Mouse (Mus musculus) hindbrain, embryonic 11.5 days (tissue): Measurements from ENCODE around the gene Nfasc. TPM values are rescaled to one million over a fixed set of nuclear protein-coding genes. Genes with fewer than 3 reads are reported as not detected.

Experiments
- ATAC-seq: fragments of 200-750 bp; cut with Nextera tagmentation; 2 replicates; pipeline ENCODE4 v1.8.0; 2017; ENCODE audit warnings: mild to moderate bottlenecking, moderate TSS enrichment, moderate library complexity; ENCODE audit not compliant: low FRiP score
- DNase-seq: peaks from one replicate; pipeline ENCODE4 v3.0.0-alpha.2; 2015; ENCODE audit warnings: low spot score
- H3K27ac ChIP-seq: fragments of 300-500 bp; sonication (generic); 2 replicates; pipeline ENCODE4 v1.5.1; 2014; ENCODE audit warnings: mild to moderate bottlenecking, low read depth, low read length
- H3K27me3 ChIP-seq: fragments of 300-500 bp; sonication (generic); 2 replicates; pipeline ENCODE4 v1.6.1; 2014; ENCODE audit warnings: mild to moderate bottlenecking, low read length, moderate library complexity, mixed read lengths; ENCODE audit not compliant: control insufficient read depth, insufficient read depth
- H3K36me3 ChIP-seq: fragments of 300-500 bp; sonication (generic); 2 replicates; pipeline ENCODE4 v1.6.1; 2014; ENCODE audit warnings: mild to moderate bottlenecking, low read length, moderate library complexity, mixed read lengths; ENCODE audit not compliant: control insufficient read depth, insufficient read depth
- H3K4me1 ChIP-seq: fragments of 300-500 bp; sonication (generic); replicated peaks from 2 replicates; pipeline ENCODE4 v1.6.1; 2014; ENCODE audit warnings: low read length, mixed read lengths; ENCODE audit not compliant: control insufficient read depth, insufficient read depth
- H3K4me2 ChIP-seq: fragments of 300-500 bp; sonication (generic); replicated peaks from 2 replicates; pipeline ENCODE4 v1.6.1; 2014; ENCODE audit warnings: mild to moderate bottlenecking, low read depth, low read length
- H3K4me3 ChIP-seq: fragments of 300-500 bp; sonication (generic); 2 replicates; pipeline ENCODE4 v1.5.1; 2014; ENCODE audit warnings: low read depth, low read length
- H3K9ac ChIP-seq: fragments of 300-500 bp; sonication (generic); 2 replicates; pipeline ENCODE4 v1.6.1; 2014; ENCODE audit warnings: low read depth, low read length
- H3K9me3 ChIP-seq: fragments of 300-500 bp; sonication (generic); 2 replicates; pipeline ENCODE4 v1.6.1; 2016; ENCODE audit warnings: low read length; ENCODE audit not compliant: control insufficient read depth
- WGBS: fragments of 180-500 bp; shearing (Covaris S2); extraction: QIAGEN DNeasy Blood & Tissue Kit; methylation state at CpG from one replicate; pipeline ENCODE4 v1.1.7; 2014; 5-methylcytosine and 5-hydroxymethylcytosine counted together
- polyA plus RNA-seq: library from polyadenylated mRNA; unstranded; fragments of >200 nt; fragmentation: Nextera tagmentation; extraction: Ambion mirVana; gene quantifications from 2 replicates; pipeline ENCODE4 v1.2.1, GENCODE M21; 2014

Nfasc gene
- polyA plus RNA-seq, 1 experiment from 2014 or later = 38.0 TPM

GRCm38 (mm10) chr1:132598024-132598423, 143.6 kb downstream of the Nfasc start:
- Histone ChIP-seq H3K4me2 (no peak overlapping the region), H3K27me3 (no peaks in the 10 kb centered on the region), H3K9ac (no peak overlapping the region), H3K4me1 (no peaks in the 10 kb centered on the region), H3K36me3 (no peaks in the 10 kb centered on the region), H3K9me3 (no peaks in the 10 kb centered on the region), H3K27ac (no peak overlapping the region), H3K4me3 (no peak overlapping the region)
- no peak for DNase-seq
- no peak for ATAC-seq
- 86% methylated on average over 5 of the region's 5 CpGs for WGBS

GRCm38 (mm10) chr1:132595741-132596140, 145.9 kb downstream of the Nfasc start:
- H3K9ac ChIP-seq = no peak overlapping the region
- H3K4me2 ChIP-seq = no peak overlapping the region
- H3K4me1 ChIP-seq = no peaks in the 10 kb centered on the region
- no peak overlapping the region for H3K4me3 ChIP-seq
- ATAC-seq = no peak
- H3K27ac ChIP-seq = no peak overlapping the region
- no peaks in the 10 kb centered on the region for H3K9me3 ChIP-seq
- no peaks in the 10 kb centered on the region for H3K36me3 ChIP-seq
- no peaks in the 10 kb centered on the region for H3K27me3 ChIP-seq
- 33% methylated on average over 6 of the region's 6 CpGs for WGBS
- DNase-seq = no peak

- ATAC-seq = peak; percentile 62; the same call in 1 of the 2 replicates
- 20% methylated on average over 4 of the region's 4 CpGs for WGBS
- no peaks in the 10 kb centered on the region for H3K36me3 ChIP-seq
- H3K9me3 ChIP-seq = no peaks in the 10 kb centered on the region
- no peak overlapping the region for H3K4me3 ChIP-seq
- no peak overlapping the region for H3K4me2 ChIP-seq
- H3K4me1 ChIP-seq = no peaks in the 10 kb centered on the region
- no peak overlapping the region for H3K27ac ChIP-seq
- peak; percentile 88 for DNase-seq
- no peak overlapping the region for H3K9ac ChIP-seq
- H3K27me3 ChIP-seq = no peaks in the 10 kb centered on the region
Observed at GRCm38 (mm10) chr1:132594587-132594986, 147.0 kb downstream of the Nfasc start.

- Histone ChIP-seq H3K9ac (no peak overlapping the region), H3K36me3 (no peaks in the 10 kb centered on the region), H3K27me3 (no peaks in the 10 kb centered on the region), H3K4me1 (no peaks in the 10 kb centered on the region), H3K4me3 (no peak overlapping the region), H3K27ac (no peak overlapping the region), H3K9me3 (no peaks in the 10 kb centered on the region), H3K4me2 (no peak overlapping the region)
- ATAC-seq (no peak), DNase-seq (no peak)
- WGBS = 85% methylated on average over 5 of the region's 5 CpGs
Observed at GRCm38 (mm10) chr1:132592145-132592544, 149.5 kb downstream of the Nfasc start.

GRCm38 (mm10) chr1:132591399-132591930, 150.1 kb downstream of the Nfasc start:
- Histone ChIP-seq H3K4me3 (no peak overlapping the region), H3K9ac (no peak overlapping the region), H3K27me3 (no peaks in the 10 kb centered on the region), H3K9me3 (no peaks in the 10 kb centered on the region), H3K36me3 (no peaks in the 10 kb centered on the region), H3K4me1 (peaks cover under 1% of the 10 kb centered on the region; the same call in 1 of the 2 replicates), H3K27ac (no peak overlapping the region), H3K4me2 (no peak overlapping the region)
- ATAC-seq (no peak), DNase-seq (no peak)
- 83% methylated on average over 11 of the region's 11 CpGs for WGBS

- H3K9ac ChIP-seq = no peak overlapping the region
- WGBS = 48% methylated on average over 15 of the region's 15 CpGs
- DNase-seq = no peak
- H3K36me3 ChIP-seq = no peaks in the 10 kb centered on the region
- no peak overlapping the region for H3K4me2 ChIP-seq
- H3K27ac ChIP-seq = no peak overlapping the region
- H3K27me3 ChIP-seq = no peaks in the 10 kb centered on the region
- ATAC-seq = no peak
- peaks cover 19% of the 10 kb centered on the region for H3K4me1 ChIP-seq
- no peak overlapping the region for H3K4me3 ChIP-seq
- no peaks in the 10 kb centered on the region for H3K9me3 ChIP-seq
Observed at GRCm38 (mm10) chr1:132586679-132587201, 154.9 kb downstream of the Nfasc start.

GRCm38 (mm10) chr1:132585376-132585775, 156.2 kb downstream of the Nfasc start:
- H3K36me3 ChIP-seq = no peaks in the 10 kb centered on the region
- no peaks in the 10 kb centered on the region for H3K27me3 ChIP-seq
- H3K4me2 ChIP-seq = no peak overlapping the region
- H3K9ac ChIP-seq = no peak overlapping the region; the same call in 1 of the 2 replicates
- peak overlapping the region; percentile 54 for H3K27ac ChIP-seq
- ATAC-seq = no peak
- 48% methylated on average over 4 of the region's 4 CpGs for WGBS
- peaks cover 20% of the 10 kb centered on the region for H3K4me1 ChIP-seq
- H3K4me3 ChIP-seq = no peak overlapping the region
- DNase-seq = no peak
- H3K9me3 ChIP-seq = no peaks in the 10 kb centered on the region

- no peak for DNase-seq
- Histone ChIP-seq H3K9ac (peak overlapping the region; percentile 19; the same call in 1 of the 2 replicates), H3K4me1 (peaks cover 25% of the 10 kb centered on the region), H3K9me3 (no peaks in the 10 kb centered on the region), H3K27ac (peak overlapping the region; percentile 88), H3K4me2 (no peak overlapping the region), H3K36me3 (no peaks in the 10 kb centered on the region), H3K4me3 (no peak overlapping the region), H3K27me3 (no peaks in the 10 kb centered on the region)
- no peak for ATAC-seq
- WGBS = 87% methylated on average over 18 of the region's 18 CpGs
Observed at GRCm38 (mm10) chr1:132582998-132583604, 158.5 kb downstream of the Nfasc start.
